Mouse (Mus musculus) thymus, adult 2 months (tissue): ENCODE data around the gene Ndufa4l2. TPM values are rescaled to one million over a fixed set of nuclear protein-coding genes. Genes with fewer than 3 reads are reported as not detected.

Source experiments
- DNase-seq: peaks from one replicate; pipeline ENCODE4 v3.0.0; 2021
- H3K27ac ChIP-seq: fragments of 200-500 bp; 2 replicates; pipeline ENCODE4 v1.5.1; 2012; ENCODE audit warnings: low read length, control low read depth; ENCODE audit not compliant: control insufficient read depth, insufficient read depth
- H3K27me3 ChIP-seq: fragments of 200-500 bp; 2 replicates; pipeline ENCODE4 v1.6.1; 2012; ENCODE audit warnings: mild to moderate bottlenecking, low read length, moderate library complexity, mixed read lengths; ENCODE audit not compliant: control insufficient read depth, insufficient read depth
- H3K36me3 ChIP-seq: fragments of 200-500 bp; 2 replicates; pipeline ENCODE4 v1.6.1; 2012; ENCODE audit warnings: mild to moderate bottlenecking, low read length, moderate library complexity; ENCODE audit not compliant: control insufficient read depth, insufficient read depth
- H3K4me1 ChIP-seq: fragments of 200-500 bp; replicated peaks from 2 replicates; pipeline ENCODE4 v1.6.1; 2012; ENCODE audit warnings: low read length; ENCODE audit not compliant: control insufficient read depth, insufficient read depth
- H3K4me3 ChIP-seq: fragments of 200-500 bp; 2 replicates; pipeline ENCODE4 v1.5.1; 2012; ENCODE audit warnings: mild to moderate bottlenecking, low read length, control low read depth, moderate library complexity; ENCODE audit not compliant: control insufficient read depth, insufficient read depth
- CTCF ChIP-seq: fragments of 200-500 bp; IDR thresholded peaks from 2 replicates; pipeline ENCODE4 v1.5.1; 2012; ENCODE audit warnings: mild to moderate bottlenecking, control low read depth, low read length, moderate library complexity, borderline replicate concordance; ENCODE audit not compliant: control insufficient read depth, poor library complexity, insufficient read depth; ENCODE audit errors: extremely low read depth
- POLR2A ChIP-seq: fragments of 200-500 bp; IDR thresholded peaks from 2 replicates; pipeline ENCODE4 v1.6.1; 2012; ENCODE audit warnings: mild to moderate bottlenecking, low read length, control low read depth, moderate library complexity; ENCODE audit not compliant: control insufficient read depth, poor library complexity, insufficient read depth; ENCODE audit errors: extremely low read depth
- WGBS: fragments of 180-500 bp; shearing (Covaris S2); methylation state at CpG from one replicate; pipeline ENCODE4 v1.1.7; 2018; 5-methylcytosine and 5-hydroxymethylcytosine counted together
- polyA plus RNA-seq: library from polyadenylated mRNA; depleted of rRNA; stranded (reverse); fragments of >200 nt; gene quantifications from 2 replicates; pipeline ENCODE4 v1.2.3, GENCODE M21; 2012

Gene Ndufa4l2
- polyA plus RNA-seq, 1 experiment = 13.5 TPM

- Histone ChIP-seq H3K4me3 (no peak overlapping the region), H3K27ac (no peak overlapping the region), H3K4me1 (peaks cover 30% of the 10 kb centered on the region), H3K27me3 (peaks cover 33% of the 10 kb centered on the region), H3K36me3 (no peaks in the 10 kb centered on the region)
- WGBS = under 1% methylated on average over 26 of the region's 26 CpGs
- TF ChIP-seq CTCF (no peak), POLR2A (no peak)
- peak; percentile 64 for DNase-seq
Observed at GRCm38 (mm10) chr10:127526048-127526447, 11.3 kb downstream of the Ndufa4l2 start.

GRCm38 (mm10) chr10:127526681-127527080 lies 11.9 kb downstream of the Ndufa4l2 start:
- no peak overlapping the region for H3K4me3 ChIP-seq
- H3K4me1 ChIP-seq = peaks cover 24% of the 10 kb centered on the region
- no peaks in the 10 kb centered on the region for H3K36me3 ChIP-seq
- H3K27ac ChIP-seq = no peak overlapping the region
- TF ChIP-seq CTCF (peak; percentile 54; the same call in 1 of the 2 replicates), POLR2A (no peak)
- H3K27me3 ChIP-seq = peaks cover 38% of the 10 kb centered on the region
- WGBS = 2% methylated on average over 26 of the region's 26 CpGs
- no peak for DNase-seq

GRCm38 (mm10) chr10:127527481-127527880 lies 12.7 kb downstream of the Ndufa4l2 start:
- 12% methylated on average over 17 of the region's 17 CpGs for WGBS
- peaks cover 45% of the 10 kb centered on the region for H3K27me3 ChIP-seq
- no peaks in the 10 kb centered on the region for H3K36me3 ChIP-seq
- no peak for TF ChIP-seq CTCF
- TF ChIP-seq POLR2A = no peak
- peaks cover 21% of the 10 kb centered on the region for H3K4me1 ChIP-seq
- DNase-seq = no peak
- no peak overlapping the region for H3K4me3 ChIP-seq
- no peak overlapping the region for H3K27ac ChIP-seq

GRCm38 (mm10) chr10:127530945-127531344 lies 16.2 kb downstream of the Ndufa4l2 start:
- Histone ChIP-seq H3K36me3 (no peaks in the 10 kb centered on the region), H3K4me1 (peaks cover 18% of the 10 kb centered on the region), H3K4me3 (no peak overlapping the region), H3K27ac (no peak overlapping the region), H3K27me3 (peaks cover 60% of the 10 kb centered on the region)
- WGBS = 7% methylated on average over 19 of the region's 25 CpGs
- no peak for TF ChIP-seq POLR2A
- TF ChIP-seq CTCF = no peak
- no peak for DNase-seq

GRCm38 (mm10) chr10:127531548-127531947 lies 16.8 kb downstream of the Ndufa4l2 start:
- no peak overlapping the region for H3K27ac ChIP-seq
- peaks cover 58% of the 10 kb centered on the region for H3K27me3 ChIP-seq
- DNase-seq = no peak
- WGBS = 19% methylated on average over 4 of the region's 4 CpGs
- peaks cover 14% of the 10 kb centered on the region for H3K4me1 ChIP-seq
- H3K4me3 ChIP-seq = no peak overlapping the region
- H3K36me3 ChIP-seq = no peaks in the 10 kb centered on the region
- TF ChIP-seq CTCF = no peak
- no peak for TF ChIP-seq POLR2A

GRCm38 (mm10) chr10:127534036-127534928 lies 19.5 kb downstream of the Ndufa4l2 start, which contains the start of gene Nxph4:
Nxph4 (minus strand) TSS chr10:127534559.
- no peaks in the 10 kb centered on the region for H3K36me3 ChIP-seq
- H3K27ac ChIP-seq = no peak within 1 kb of the TSS
- peaks cover 10% of the 10 kb centered on the region for H3K4me1 ChIP-seq
- no peak for TF ChIP-seq CTCF
- no peak for TF ChIP-seq POLR2A
- 2% methylated on average over 76 of the region's 78 CpGs for WGBS
- H3K27me3 ChIP-seq = peaks cover 43% of the 10 kb centered on the region
- DNase-seq = no peak
- peak within 1 kb of the TSS; percentile 22 for H3K4me3 ChIP-seq
